Comparison of ENCODE assay signal across 13 mouse cellular contexts in genomic region chr7:71223513-71224319, GRCm38 (mm10).
DNase-seq lines count a peak whose midpoint lies in the region; ATAC-seq and TF ChIP-seq lines count a peak whose summit lies in the region.
"Had no signal": no experiment of that assay in that cellular context is flagged by ENCODE, and none has a peak within 500 bp of the region (broad histone marks: within the 10 kb centered on the region; RNA-seq: fewer than 3 reads in every experiment).

No protein-coding gene starts in this region.

- H3K9me3 ChIP-seq in kidney, embryonic 15.5 days (replicated peaks), result no peaks in the 10 kb centered on the region
- no peaks in the 10 kb centered on the region for H3K9me3 ChIP-seq in forebrain, embryonic 16.5 days (ENCODE audit: control insufficient read depth, low read length)
- H3K9me3 ChIP-seq: forebrain, embryonic 10.5 days had no signal

- 0 out of 2 replicates have a peak overlapping the region, but pooled peaks have one; percentile 7 for H3K4me3 ChIP-seq in kidney, embryonic 15.5 days (replicated peaks)
- no peak overlapping the region for H3K4me3 ChIP-seq in forebrain, embryonic 16.5 days (replicated peaks; ENCODE audit: low read length)
- H3K4me3 ChIP-seq: forebrain, embryonic 10.5 days had no signal

- ATAC-seq in kidney, embryonic 15.5 days (replicated peaks; ENCODE audit: low FRiP score), result peak; percentile 78
- no peak for ATAC-seq in forebrain, embryonic 16.5 days

- H3K9ac ChIP-seq in kidney, embryonic 15.5 days, result no peak overlapping the region
- H3K9ac ChIP-seq in forebrain, embryonic 16.5 days (replicated peaks; ENCODE audit: low read depth, low read length), result no peak overlapping the region

- H3K4me1 ChIP-seq in kidney, embryonic 15.5 days, result peaks cover 17% of the 10 kb centered on the region
- no peaks in the 10 kb centered on the region for H3K4me1 ChIP-seq in forebrain, embryonic 16.5 days (replicated peaks; ENCODE audit: control insufficient read depth, insufficient read depth, low read length)

- WGBS in kidney, embryonic 15.5 days, result 31% methylated on average over 17 of the region's 17 CpGs
- 86% methylated on average over 17 of the region's 17 CpGs for WGBS in forebrain, embryonic 16.5 days

- no peak for TF ChIP-seq POLR2A in brain, embryonic 14.5 days (IDR thresholded peaks at IDR 0.05; ENCODE audit: borderline replicate concordance, extremely low read depth, insufficient read depth, insufficient read length, poor library complexity, severe bottlenecking)

- peak; percentile 28 for DNase-seq in embryo, embryonic 10.5 days (ENCODE audit: low spot score)
- no peak for DNase-seq in embryo, embryonic 11 days
- peak; percentile 25 for DNase-seq in brain, embryonic 14.5 days (ENCODE audit: low read depth)
- DNase-seq in mesoderm, embryonic 11.5 days (ENCODE audit: low read depth, low spot score), result peak; percentile 39
- DNase-seq in T-cell, adult 2 months (ENCODE audit: low spot score), result no peak
- DNase-seq in right cerebral cortex, adult 18-20 months, result no peak
- DNase-seq: cerebellum, adult 11 months; heart, postnatal 4 days; layer of hippocampus, adult 9-11 months; thymus, adult 2 months had no signal

- TF ChIP-seq CTCF in brain, embryonic 14.5 days (IDR thresholded peaks at IDR 0.05; ENCODE audit: borderline replicate concordance, extremely low read depth, insufficient read depth, insufficient read length), result no peak

- H3K27ac ChIP-seq in kidney, embryonic 15.5 days, result peak overlapping the region; percentile 86
- no peak overlapping the region for H3K27ac ChIP-seq in forebrain, embryonic 16.5 days (ENCODE audit: low read length)
- H3K27ac ChIP-seq: forebrain, embryonic 10.5 days had no signal

- peak overlapping the region; percentile 37 for H3K4me2 ChIP-seq in kidney, embryonic 15.5 days
- no peak overlapping the region for H3K4me2 ChIP-seq in forebrain, embryonic 16.5 days (ENCODE audit: low read length)

- H3K36me3 ChIP-seq in kidney, embryonic 15.5 days, result no peaks in the 10 kb centered on the region
- no peaks in the 10 kb centered on the region for H3K36me3 ChIP-seq in forebrain, embryonic 16.5 days (ENCODE audit: control insufficient read depth, insufficient read depth)
- H3K36me3 ChIP-seq: forebrain, embryonic 10.5 days had no signal

- H3K27me3 ChIP-seq in kidney, embryonic 15.5 days, result no peaks in the 10 kb centered on the region
- no peaks in the 10 kb centered on the region for H3K27me3 ChIP-seq in forebrain, embryonic 16.5 days (replicated peaks; ENCODE audit: control insufficient read depth, insufficient read depth, low read length)

Comparison
In these comparisons a context has a peak if more than half of its experiments do, and no peak if none do; other contexts are left out.
1. DNase-seq: peak in embryo, embryonic 10.5 days (single experiment), brain, embryonic 14.5 days (single experiment) and mesoderm, embryonic 11.5 days (single experiment); none in embryo, embryonic 11 days (single experiment), T-cell, adult 2 months (single experiment) and right cerebral cortex, adult 18-20 months (single experiment).